Comparison of ENCODE assay signal across 10 mouse cellular contexts in the genomic region with DNA sequence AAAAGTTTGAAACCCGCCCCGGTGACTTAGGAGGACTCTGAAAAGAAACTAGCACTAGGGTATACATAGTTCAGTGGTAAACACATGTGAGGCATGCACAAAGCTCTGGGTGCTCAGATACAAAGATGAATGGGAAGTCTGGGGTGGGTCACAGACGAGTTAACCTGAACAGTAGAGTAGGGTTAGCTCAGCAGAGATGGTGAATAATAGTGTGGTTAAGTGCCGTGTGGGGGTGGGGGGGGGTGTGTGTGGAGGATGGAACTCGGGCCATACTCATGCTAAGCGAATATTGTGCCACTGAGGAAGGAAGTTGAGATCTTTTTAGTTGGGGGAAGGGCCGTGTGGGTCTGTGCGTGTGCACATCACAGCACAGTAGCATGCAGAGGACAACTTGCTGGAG. TPM values are rescaled to one million over a fixed set of nuclear protein-coding genes. Genes with fewer than 3 reads are reported as not detected.
DNase-seq lines count a peak whose midpoint lies in the region; ATAC-seq and TF ChIP-seq lines count a peak whose summit lies in the region.
"Had no signal": no experiment of that assay in that cellular context is flagged by ENCODE, and none has a peak within 500 bp of the region (broad histone marks: within the 10 kb centered on the region; RNA-seq: fewer than 3 reads in every experiment).

No protein-coding gene starts in this region.

- no peak for TF ChIP-seq CTCF in G1E (IDR thresholded peaks at IDR 0.05; ENCODE audit: low read depth, low read length)
- TF ChIP-seq CTCF in liver, postnatal 0 days (IDR thresholded peaks at IDR 0.05; ENCODE audit: low read depth), result no peak

- no peaks in the 10 kb centered on the region for H3K27me3 ChIP-seq in kidney, embryonic 14.5 days (ENCODE audit: control insufficient read depth, insufficient read depth, low read length)
- no peaks in the 10 kb centered on the region for H3K27me3 ChIP-seq in G1E (ENCODE audit: insufficient read depth, low read length)
- H3K27me3 ChIP-seq in forebrain, embryonic 13.5 days, result 0 out of 2 replicates have a peak, but pooled peaks cover 5% of the 10 kb centered on the region
- no peaks in the 10 kb centered on the region for H3K27me3 ChIP-seq in liver, postnatal 0 days (ENCODE audit: insufficient read depth, low read length)

- whole genome bisulfite sequencing in kidney, embryonic 14.5 days, result 83% methylated on average over 8 of the region's 8 CpGs
- 88% methylated on average over 8 of the region's 8 CpGs for WGBS in forebrain, embryonic 13.5 days
- WGBS in liver, postnatal 0 days (ENCODE audit: insufficient replicate concordance), result 47% methylated on average over 8 of the region's 8 CpGs

- no peak for DNase-seq in kidney, postnatal 25 days
- DNase-seq in G1E (ENCODE audit: low spot score), result no peak
- DNase-seq in liver, postnatal 0 days, result no peak
- no peak for DNase-seq in spleen, postnatal 14 days (ENCODE audit: low spot score in 2 of 2)
- no peak for DNase-seq in cerebellum, adult 11 months

- H3K9ac ChIP-seq in kidney, embryonic 14.5 days (ENCODE audit: low read depth, low read length), result no peak overlapping the region
- H3K9ac ChIP-seq in forebrain, embryonic 13.5 days, result peak overlapping the region; percentile 96
- peak overlapping the region; percentile 3; the same call in 1 of the 2 replicates for H3K9ac ChIP-seq in liver, postnatal 0 days (replicated peaks)

- H3K4me1 ChIP-seq in kidney, embryonic 14.5 days (ENCODE audit: control insufficient read depth, insufficient read depth, low read length), result peaks cover 18% of the 10 kb centered on the region
- H3K4me1 ChIP-seq in G1E (ENCODE audit: insufficient read depth, low read depth, low read length), result peaks cover 59% of the 10 kb centered on the region
- H3K4me1 ChIP-seq in forebrain, embryonic 13.5 days, result peaks cover 28% of the 10 kb centered on the region
- H3K4me1 ChIP-seq in liver, postnatal 0 days (ENCODE audit: insufficient read depth), result peaks cover 29% of the 10 kb centered on the region

- ATAC-seq in kidney, embryonic 14.5 days (ENCODE audit: low FRiP score, low TSS enrichment), result no peak
- no peak for ATAC-seq in G1E (ENCODE audit: extremely low read depth, insufficient number of reproducible peaks, low FRiP score, poor library complexity, severe bottlenecking)
- no peak for ATAC-seq in forebrain, embryonic 13.5 days
- ATAC-seq in liver, postnatal 0 days, result no peak

- no peaks in the 10 kb centered on the region for H3K9me3 ChIP-seq in kidney, embryonic 14.5 days (ENCODE audit: control insufficient read depth, low read length)
- no peaks in the 10 kb centered on the region for H3K9me3 ChIP-seq in G1E (replicated peaks)
- H3K9me3 ChIP-seq in forebrain, embryonic 13.5 days (replicated peaks), result no peaks in the 10 kb centered on the region
- H3K9me3 ChIP-seq in liver, postnatal 0 days (ENCODE audit: low read length), result no peaks in the 10 kb centered on the region
- H3K9me3 ChIP-seq: limb, embryonic 12.5 days had no signal

- TF ChIP-seq EP300 in liver, postnatal 0 days (IDR thresholded peaks at IDR 0.05; ENCODE audit: low read depth), result no peak

- no peak overlapping the region for H3K27ac ChIP-seq in kidney, embryonic 14.5 days (ENCODE audit: low read depth, low read length)
- H3K27ac ChIP-seq in forebrain, embryonic 13.5 days, result no peak overlapping the region
- H3K27ac ChIP-seq in liver, postnatal 0 days (ENCODE audit: low read depth), result no peak overlapping the region
- H3K27ac ChIP-seq: limb, embryonic 12.5 days had no signal

- H3K4me3 ChIP-seq in kidney, embryonic 14.5 days (ENCODE audit: low read length), result peak overlapping the region; percentile 93; the same call in 1 of the 2 replicates
- H3K4me3 ChIP-seq in G1E (ENCODE audit: low read depth, low read length), result peak overlapping the region; percentile 91
- no peak overlapping the region for H3K4me3 ChIP-seq in forebrain, embryonic 13.5 days
- H3K4me3 ChIP-seq in liver, postnatal 0 days (ENCODE audit: low read depth, low read length), result no peak overlapping the region

- H3K4me2 ChIP-seq in kidney, embryonic 14.5 days (replicated peaks; ENCODE audit: low read depth, low read length), result peak overlapping the region; percentile 82; the same call in 1 of the 2 replicates
- H3K4me2 ChIP-seq in forebrain, embryonic 13.5 days, result peak overlapping the region; percentile 93; the same call in 1 of the 2 replicates
- peak overlapping the region; percentile 89 for H3K4me2 ChIP-seq in liver, postnatal 0 days (ENCODE audit: low read depth, low read length)

- peaks cover 39% of the 10 kb centered on the region for H3K36me3 ChIP-seq in kidney, embryonic 14.5 days (ENCODE audit: control insufficient read depth, insufficient read depth, low read length)
- peaks cover 59% of the 10 kb centered on the region for H3K36me3 ChIP-seq in G1E (replicated peaks)
- peaks cover 39% of the 10 kb centered on the region for H3K36me3 ChIP-seq in forebrain, embryonic 13.5 days (ENCODE audit: poor library complexity, severe bottlenecking)
- peaks cover 25% of the 10 kb centered on the region for H3K36me3 ChIP-seq in liver, postnatal 0 days (replicated peaks; ENCODE audit: insufficient read depth, low read length)

RNA-seq across cellular contexts. Expression of gene Mdh2, which starts 2.1 kb away (rescaled TPM):
- polyA plus RNA-seq in kidney, embryonic 14.5 days (2014; fragmentation: Nextera tagmentation; extraction: Ambion mirVana), result 429 and 590 TPM in 2 replicates
- total RNA-seq in G1E (2014; fragmentation: Nextera tagmentation) (200 and 245 TPM in 2 replicates), G1E (2017) (141 and 153 TPM in 2 replicates)
- 664 and 799 TPM in 2 replicates for polyA plus RNA-seq in G1E (2012)
- polyA plus RNA-seq in forebrain, embryonic 13.5 days (2015; fragmentation: Nextera tagmentation; extraction: Ambion mirVana), result 558 and 564 TPM in 2 replicates
- polyA plus RNA-seq in liver, postnatal 0 days (2015; fragmentation: Nextera tagmentation; extraction: Ambion mirVana), result 296 and 319 TPM in 2 replicates

RNA-seq across cellular contexts. Expression of gene Styxl1, which starts 2.1 kb away (rescaled TPM):
- 0.19 and 0.72 TPM in 2 replicates for polyA plus RNA-seq in kidney, embryonic 14.5 days (2014; fragmentation: Nextera tagmentation; extraction: Ambion mirVana)
- total RNA-seq in G1E (2014; fragmentation: Nextera tagmentation) (0.49 and 0.68 TPM in 2 replicates), G1E (2017) (0.12 TPM in 1 of 2 replicates, not detected in the other)
- not detected in 2 replicates for polyA plus RNA-seq in G1E (2012)
- 0.26 and 0.41 TPM in 2 replicates for polyA plus RNA-seq in forebrain, embryonic 13.5 days (2015; fragmentation: Nextera tagmentation; extraction: Ambion mirVana)
- 0.46 and 0.49 TPM in 2 replicates for polyA plus RNA-seq in liver, postnatal 0 days (2015; fragmentation: Nextera tagmentation; extraction: Ambion mirVana)
- total RNA-seq: common myeloid progenitor, adult 5-6 weeks had no signal
- polyA plus RNA-seq: intestine, embryonic 14.5 days; limb, embryonic 12.5 days had no signal

RNA-seq across cellular contexts. Expression of gene Srrm3, which starts 26.4 kb away (rescaled TPM):
- 0.09 and 0.11 TPM in 2 replicates for polyA plus RNA-seq in kidney, embryonic 14.5 days (2014; fragmentation: Nextera tagmentation; extraction: Ambion mirVana)
- not detected in 2 replicates for total RNA-seq in G1E (2014; fragmentation: Nextera tagmentation)
- 0.38 and 0.41 TPM in 2 replicates for total RNA-seq in G1E (2017)
- polyA plus RNA-seq in G1E (2012), result not detected in 2 replicates
- 45.8 and 52.8 TPM in 2 replicates for polyA plus RNA-seq in forebrain, embryonic 13.5 days (2015; fragmentation: Nextera tagmentation; extraction: Ambion mirVana)
- polyA plus RNA-seq in liver, postnatal 0 days (2015; fragmentation: Nextera tagmentation; extraction: Ambion mirVana), result not detected in 2 replicates
- total RNA-seq: common myeloid progenitor, adult 5-6 weeks had no signal

RNA-seq across cellular contexts. Expression of gene Tmem120a, which starts 36.1 kb away (rescaled TPM):
- 64.7 and 65.1 TPM in 2 replicates for polyA plus RNA-seq in kidney, embryonic 14.5 days (2014; fragmentation: Nextera tagmentation; extraction: Ambion mirVana)
- total RNA-seq in G1E (2014; fragmentation: Nextera tagmentation) (8.5 and 17.8 TPM in 2 replicates), G1E (2017) (17.3 and 18.0 TPM in 2 replicates)
- polyA plus RNA-seq in G1E (2012), result 13.3 and 14.2 TPM in 2 replicates
- 67.0 and 69.7 TPM in 2 replicates for polyA plus RNA-seq in forebrain, embryonic 13.5 days (2015; fragmentation: Nextera tagmentation; extraction: Ambion mirVana)
- 80.8 and 82.7 TPM in 2 replicates for polyA plus RNA-seq in liver, postnatal 0 days (2015; fragmentation: Nextera tagmentation; extraction: Ambion mirVana)

Comparison
In these comparisons a context has a peak if more than half of its experiments do, and no peak if none do; other contexts are left out.
1. H3K4me3 ChIP-seq: peak in kidney, embryonic 14.5 days (single experiment) and G1E (single experiment); none in forebrain, embryonic 13.5 days (single experiment) and liver, postnatal 0 days (single experiment).
2. RNA of gene Srrm3, which starts 26.4 kb away (polyA plus RNA-seq): 45.8 to 52.8 TPM in forebrain, embryonic 13.5 days; 0.09 to 0.11 TPM in kidney, embryonic 14.5 days, not detected in G1E and not detected in liver, postnatal 0 days; every median in the first group is over 10 times any median in the second.
3. Peak in every context shown above with its lines, with median percentiles within 50 percentile points of each other: H3K4me2 ChIP-seq.